Mouse (Mus musculus): ENCODE measurements around the gene Gsk3a.

The Gsk3a gene

DNA sequence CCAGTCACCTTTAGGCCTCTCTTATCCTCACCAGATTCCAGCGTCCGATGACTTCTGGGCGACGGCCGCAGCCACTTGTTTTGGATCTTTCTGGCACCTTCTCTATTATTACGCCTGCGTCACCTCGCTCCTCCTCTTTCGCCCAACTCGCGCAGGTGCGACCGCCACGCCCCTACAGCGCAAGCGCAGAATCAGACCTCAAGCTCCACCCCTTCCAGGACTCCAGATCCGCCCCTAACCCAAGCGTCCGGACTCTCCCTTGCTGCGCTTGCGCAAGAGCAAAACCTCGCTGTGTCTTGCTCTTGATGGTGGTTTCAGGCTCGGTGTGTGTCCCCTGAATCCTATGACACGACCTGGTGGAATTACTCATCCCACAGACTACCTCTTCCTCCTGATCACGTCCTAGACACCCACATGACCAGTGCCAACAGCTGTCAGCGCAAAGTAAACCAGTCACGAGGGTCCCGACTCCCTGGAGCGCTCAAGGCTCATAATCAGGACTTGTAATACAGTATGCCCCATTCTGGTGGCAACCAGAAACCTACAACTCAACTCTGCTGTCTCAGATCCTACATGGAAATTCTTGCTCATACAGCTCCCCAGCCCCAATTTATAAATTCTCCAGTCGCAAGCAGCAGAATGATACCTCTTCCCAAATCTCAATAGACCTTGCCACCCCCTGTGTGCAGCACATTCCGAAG is 17.7 kb downstream of the Gsk3a start:
- DNase-seq: peak; percentile 97

DNA sequence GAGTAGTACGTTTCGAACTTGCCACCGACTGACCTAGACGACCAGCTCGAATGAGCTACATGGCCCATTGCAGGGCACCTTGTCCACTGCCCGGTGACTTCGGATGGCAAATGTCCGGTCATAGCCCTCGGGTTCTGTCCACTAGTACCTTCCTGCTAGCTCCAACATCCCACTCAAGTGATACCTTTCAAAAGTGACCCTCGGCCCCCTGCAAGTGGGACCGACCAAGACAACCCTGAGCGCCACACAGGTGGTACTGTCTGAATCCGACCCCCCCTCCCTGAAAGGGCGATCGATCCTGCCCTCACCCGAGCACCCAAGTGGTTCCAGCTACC is 18.3 kb downstream of the Gsk3a start:
- no peak for DNase-seq

DNA sequence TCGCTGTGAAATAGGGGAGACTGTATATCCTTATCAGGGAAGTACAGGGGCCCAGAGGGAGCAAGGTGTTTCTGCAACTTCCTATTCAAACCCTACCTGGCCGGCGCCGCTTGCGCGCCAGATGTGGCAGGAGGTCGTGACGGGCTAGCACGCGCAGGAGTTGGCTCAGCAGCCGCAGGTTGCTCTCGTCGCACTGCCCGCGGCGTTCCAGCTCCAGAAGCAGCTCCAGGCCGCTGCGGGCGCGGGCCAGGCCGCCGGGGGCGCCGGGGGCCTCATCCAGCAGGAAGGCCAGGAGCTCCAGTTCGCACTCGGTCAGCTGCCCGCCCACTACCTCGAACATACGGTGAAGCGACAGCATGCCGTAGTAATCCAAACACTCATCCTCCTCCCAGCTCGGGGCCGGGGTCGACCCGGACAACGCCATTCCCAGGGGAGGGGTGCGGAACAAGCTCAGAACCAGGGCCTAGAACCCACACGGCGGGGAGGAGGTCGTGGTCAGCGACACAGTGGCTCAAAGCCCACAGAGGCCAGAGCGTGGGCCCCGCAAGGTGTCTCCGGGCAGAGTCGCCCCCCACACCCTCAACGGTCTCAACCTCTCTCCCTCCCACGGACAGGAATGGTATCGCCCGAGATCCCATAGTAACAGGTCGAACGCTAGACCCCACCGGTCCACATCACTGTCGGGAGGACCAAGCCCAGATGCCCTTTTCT is 18.8 kb downstream of the Gsk3a start:
- DNase-seq: peak; percentile 77

DNA sequence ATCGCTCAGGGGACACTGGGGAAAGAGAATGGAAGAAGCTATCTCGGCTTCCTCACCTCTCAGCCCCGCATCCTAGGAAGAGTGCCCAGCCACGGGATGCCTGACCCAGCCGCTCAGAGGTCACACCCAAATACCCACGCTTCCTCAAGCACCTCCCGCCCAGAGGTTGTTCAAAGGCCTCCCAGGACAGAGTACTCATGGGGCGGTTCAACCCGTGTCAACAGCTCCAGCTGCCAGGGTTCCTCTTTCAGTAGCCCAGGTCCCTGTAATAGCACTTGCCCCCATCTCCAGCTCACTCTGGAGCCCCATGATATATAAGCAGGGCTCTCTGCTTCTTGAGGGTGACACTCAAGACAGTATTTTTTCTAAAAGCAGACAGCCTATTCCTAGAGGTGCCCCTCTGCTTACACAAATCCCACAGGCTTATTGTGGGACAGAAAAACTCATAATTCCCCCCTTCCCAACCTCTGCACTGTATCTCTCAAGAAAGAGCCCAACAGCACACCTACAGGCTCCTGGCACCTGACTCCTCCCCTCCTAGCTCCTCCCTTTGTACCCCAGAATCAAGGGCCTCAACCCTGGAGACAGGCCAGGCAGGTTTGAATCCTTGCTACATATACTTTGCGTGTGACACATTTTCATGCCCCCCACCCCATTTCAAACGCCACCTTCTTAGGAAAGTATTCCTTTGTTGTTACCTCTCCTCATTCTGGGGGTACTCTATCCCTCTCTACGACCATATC is 19.8 kb downstream of the Gsk3a start:
- DNase-seq: no peak

DNA sequence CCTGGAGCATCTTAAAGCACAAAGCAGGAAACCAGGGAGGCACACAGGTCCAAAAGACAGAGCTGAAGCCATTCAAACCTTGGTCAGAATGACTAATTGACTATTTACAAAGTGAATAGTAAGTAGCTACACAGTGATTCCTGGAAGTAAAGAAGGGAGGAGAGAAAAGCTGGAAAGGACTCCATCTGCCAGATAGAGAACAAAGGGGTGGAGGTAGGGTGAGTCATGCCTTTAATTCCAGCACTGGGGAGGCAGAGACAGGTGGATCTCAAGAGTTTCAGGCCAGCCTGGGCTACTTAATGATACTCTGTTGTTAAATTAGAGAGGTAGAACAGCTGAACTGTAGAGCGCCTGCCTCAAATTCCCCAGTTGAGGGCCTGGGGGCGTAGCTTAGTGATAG is 23.5 kb downstream of the Gsk3a start:
- no peak for DNase-seq

DNA sequence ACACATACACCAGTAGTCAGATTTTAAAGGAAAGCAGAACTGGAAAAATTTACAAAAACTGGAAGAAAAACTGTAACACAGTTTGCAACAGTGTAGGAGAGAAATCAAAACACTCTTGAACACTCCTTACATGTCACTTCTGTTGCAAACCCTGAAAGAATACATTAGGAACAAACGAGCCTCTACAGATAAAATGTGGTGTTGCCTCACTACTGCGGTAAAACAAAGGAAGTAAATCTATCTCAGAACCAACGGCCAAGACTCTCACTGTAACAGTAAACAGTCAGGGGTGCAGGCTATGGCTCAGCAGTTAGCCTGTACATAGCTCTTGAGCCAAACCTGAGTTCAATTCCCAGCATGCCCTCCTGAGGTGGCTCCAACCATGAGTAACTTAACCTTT is 24.6 kb downstream of the Gsk3a start:
- DNase-seq: no peak

DNA sequence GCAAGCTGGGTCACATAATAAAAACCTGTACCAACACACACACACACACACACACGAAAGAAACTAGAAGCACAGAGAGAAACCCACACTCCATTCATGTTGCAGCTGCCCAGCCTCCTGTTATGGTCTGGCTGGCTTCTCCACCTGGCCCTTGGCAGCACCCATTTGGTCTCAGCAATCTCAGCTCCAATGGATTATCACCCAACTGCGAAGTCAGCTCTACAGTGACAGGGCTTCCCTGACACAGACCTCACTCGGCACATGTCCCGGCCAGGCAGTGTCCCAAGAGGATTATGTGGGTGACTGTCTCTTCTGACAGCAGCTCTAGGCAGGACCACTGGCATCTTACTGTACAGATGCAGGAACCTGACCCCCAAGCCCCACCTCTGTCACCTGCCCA is 27.2 kb downstream of the Gsk3a start:
- no peak for DNase-seq

DNA sequence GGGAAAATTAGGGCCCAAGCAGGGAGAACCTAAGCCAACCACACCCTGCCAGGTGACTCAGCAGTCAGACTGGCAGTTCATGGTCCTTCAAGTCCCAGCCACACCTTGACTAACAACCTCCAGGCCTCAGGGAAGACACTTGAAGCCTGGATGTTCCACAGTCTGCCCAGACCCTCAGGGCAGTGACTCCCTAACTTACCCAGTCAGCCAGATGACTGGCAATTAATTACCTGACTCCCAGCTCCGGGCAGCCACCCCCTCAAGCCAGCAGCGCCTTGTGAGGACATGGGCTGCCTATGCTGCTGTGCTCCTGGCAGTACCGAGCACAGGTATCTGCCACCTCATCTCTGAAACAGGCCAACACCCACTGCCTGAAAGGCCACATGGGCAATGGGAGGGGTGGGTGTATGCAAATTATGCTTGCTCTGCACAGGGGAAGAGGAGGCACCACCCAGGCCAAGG is 28.5 kb downstream of the Gsk3a start:
- no peak for DNase-seq

DNA sequence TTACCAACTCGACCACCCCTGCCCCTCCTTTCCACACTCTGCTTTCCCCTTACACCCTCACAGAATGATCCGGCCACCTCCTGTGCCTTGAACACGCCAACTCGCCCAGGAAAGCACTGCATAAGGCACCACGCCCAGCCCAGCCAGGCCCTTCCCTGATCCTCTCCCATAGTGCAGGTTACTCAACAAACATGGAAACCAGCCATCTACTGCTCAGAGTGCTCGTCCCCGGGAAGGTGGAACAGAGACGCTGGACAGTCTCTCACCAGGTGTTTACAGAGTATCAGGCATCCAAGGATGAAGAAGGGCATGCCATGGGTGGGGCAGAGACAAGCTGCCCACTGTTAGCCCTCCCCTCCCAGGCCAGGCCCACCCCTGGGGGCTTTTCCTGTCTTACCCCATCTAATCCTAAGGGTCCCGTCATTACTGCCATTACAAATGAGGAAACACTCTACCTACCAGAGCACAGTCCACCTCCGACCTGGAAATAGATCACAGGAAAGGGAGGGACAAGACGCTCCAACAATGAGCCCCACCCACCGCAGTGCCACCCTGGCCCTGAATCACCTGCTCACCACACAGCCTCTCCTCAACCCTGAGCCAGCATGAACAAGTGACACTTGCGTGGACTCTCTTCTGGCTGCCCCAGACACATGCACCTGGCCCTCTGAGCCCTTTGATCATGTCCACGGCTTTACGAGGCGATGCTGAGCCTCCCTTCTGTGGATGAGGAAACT is 31.4 kb downstream of the Gsk3a start:
- DNase-seq: no peak

DNA sequence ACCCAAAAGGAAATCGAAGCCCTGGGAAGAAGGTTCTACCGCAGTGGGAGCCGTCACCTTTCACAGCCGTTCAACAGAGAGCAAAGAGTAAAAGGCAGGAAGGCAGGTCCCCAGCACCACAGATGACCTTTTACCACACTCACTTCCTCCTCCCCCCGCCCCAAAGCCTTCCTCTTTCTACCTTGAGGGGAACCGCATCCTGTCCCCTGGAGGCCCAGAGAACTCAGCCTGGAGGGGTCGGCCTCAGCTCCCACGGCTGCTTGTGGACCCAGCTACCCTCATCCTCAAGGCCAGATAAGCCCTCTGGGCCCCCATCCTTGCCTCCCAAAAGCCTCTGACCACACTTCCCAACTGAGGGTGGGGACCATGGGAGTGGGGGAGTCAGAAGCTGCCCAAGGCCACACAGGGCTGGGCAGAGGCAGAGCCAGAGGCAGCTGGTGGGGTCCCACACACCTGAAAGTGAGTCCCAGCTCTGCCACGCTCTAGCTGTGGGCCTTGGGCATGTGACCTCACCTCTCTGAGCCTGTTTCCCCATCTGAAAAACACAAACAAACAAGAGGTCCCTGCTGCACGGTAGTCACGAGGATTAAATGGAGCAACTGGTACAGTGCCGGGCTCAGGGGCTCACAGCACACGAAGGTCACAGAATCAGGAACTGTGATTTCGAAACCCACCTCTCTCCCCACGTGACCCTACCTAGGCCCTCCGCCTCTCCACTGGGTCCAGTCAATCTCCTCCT is 32.1 kb downstream of the Gsk3a start:
- DNase-seq: peak; percentile 81

DNA sequence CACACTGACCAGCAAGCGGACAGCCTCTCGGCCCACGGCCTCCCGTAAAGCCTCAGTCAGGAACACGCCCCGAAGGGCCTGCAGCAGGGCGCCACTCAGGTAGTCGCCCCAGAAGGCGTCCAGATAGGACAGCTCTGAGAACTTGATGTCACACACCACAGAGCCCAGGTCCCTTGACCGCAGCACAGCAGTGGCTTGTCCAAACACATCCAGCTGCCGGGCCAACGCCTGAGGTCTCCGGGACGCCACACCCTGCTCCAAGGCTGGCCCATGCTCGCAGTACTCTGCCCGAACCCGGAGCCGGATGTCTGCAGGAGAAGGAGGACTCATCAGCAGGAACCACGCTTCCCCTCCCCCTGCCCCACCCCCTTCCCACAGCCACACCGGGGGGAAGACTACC is 34.0 kb downstream of the Gsk3a start:
- no peak for DNase-seq

DNA sequence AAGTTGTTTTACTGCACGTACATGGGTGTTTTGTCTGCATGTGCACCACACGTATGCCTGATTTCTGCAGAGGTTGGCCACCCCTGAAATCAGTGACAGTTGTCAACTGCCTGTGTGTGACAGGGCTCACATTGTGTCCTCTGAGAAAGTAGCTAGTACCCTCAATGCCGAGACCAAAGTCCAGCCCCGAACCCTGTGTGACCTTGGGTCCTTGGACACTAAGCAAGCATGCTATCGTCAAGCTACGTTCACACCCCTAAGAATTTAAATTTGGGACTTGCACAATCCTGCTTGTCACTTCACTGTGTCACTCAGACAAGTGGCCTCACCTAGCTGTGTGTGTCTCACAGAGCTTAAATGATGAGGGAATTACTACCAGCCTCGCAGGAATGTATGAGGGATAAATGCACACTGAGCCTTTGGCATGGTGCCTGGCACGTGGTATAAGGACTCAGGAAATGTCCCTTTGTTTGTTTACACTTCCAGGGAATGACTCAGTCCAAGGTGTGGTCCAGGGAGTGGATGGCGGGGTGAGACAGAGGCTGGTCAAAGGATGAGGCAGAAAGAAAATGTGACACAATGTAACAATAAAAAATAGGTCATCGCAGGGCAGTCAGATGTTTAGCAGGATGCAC is 40.1 kb downstream of the Gsk3a start:
- no peak for DNase-seq

DNA sequence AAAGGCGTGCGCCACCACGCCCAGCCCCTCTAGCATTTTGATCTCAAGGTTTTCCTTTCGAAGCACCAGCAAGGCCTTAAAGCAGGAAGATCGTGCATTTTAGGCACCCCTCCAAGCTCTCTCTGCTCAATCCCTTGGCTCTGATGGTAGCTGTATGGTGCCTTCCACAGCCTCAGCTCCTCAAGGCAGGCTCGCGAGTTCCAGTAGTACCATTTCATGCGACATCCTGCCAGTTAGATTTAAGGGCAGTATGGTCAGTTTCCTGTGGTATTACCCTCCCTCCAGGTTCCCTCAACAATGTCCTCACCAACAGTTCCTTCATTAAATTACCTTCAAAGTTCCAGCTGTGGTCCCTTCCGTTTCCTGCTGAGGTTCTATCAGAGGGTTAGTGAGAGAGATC is 41.5 kb downstream of the Gsk3a start:
- no peak for DNase-seq

DNA sequence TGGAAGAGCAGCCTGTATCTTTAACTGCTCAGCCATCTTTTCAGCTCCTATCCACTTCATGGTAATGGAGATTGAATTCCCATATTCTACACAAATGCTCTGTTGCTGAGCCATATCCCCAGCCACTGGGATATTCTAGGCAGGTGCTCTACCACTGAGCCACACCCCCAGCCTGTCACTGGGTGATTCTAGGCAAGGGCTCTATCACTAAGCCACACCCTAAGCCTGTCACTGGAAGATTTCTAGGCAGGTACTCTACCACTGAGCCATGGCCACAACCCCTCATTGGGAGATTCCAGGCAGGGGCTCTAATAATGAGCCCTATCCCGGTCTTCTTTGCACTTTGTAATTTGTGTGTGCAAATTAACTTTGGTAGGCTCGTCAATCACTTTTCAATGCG is 42.5 kb downstream of the Gsk3a start:
- no peak for DNase-seq

DNA sequence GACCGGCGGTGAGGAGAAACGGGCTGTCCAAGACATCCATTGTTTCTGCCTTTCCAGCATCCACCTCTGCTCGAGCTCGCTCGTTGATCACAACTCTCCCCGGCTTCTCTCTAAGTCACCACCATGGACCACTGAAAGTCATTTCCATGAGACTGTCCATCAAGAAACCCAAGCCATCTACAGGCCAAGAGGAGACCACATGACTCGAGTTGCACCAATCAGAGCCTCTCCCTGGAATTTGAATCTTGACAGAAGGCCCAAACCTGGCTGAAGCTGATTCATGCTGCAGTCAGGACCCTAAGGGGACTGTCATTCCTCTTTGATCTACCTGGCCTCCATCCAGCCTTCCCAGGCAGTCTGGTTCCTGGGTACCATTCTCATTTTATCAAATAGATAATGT is 45.5 kb downstream of the Gsk3a start:
- no peak for DNase-seq

DNA sequence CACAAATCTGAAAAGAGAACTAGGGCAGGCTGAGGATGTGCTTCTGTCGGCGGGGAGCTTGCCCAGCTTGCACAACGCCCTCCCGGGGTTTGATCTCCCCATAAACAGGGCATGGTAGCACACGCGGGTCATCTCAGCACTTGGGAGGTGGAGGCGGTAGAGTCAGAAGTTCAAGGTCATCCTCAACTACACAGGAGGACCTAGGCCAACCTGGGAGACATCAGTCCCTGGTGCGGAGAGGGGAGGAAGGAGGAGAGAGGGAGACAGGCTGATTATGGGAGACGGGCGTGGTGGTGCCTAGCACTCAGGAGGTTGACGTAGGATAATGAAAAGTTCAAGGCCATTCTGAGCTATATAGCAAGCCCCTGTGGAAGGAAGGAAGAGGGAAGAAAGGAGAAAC is 46.8 kb downstream of the Gsk3a start:
- DNase-seq: no peak

DNA sequence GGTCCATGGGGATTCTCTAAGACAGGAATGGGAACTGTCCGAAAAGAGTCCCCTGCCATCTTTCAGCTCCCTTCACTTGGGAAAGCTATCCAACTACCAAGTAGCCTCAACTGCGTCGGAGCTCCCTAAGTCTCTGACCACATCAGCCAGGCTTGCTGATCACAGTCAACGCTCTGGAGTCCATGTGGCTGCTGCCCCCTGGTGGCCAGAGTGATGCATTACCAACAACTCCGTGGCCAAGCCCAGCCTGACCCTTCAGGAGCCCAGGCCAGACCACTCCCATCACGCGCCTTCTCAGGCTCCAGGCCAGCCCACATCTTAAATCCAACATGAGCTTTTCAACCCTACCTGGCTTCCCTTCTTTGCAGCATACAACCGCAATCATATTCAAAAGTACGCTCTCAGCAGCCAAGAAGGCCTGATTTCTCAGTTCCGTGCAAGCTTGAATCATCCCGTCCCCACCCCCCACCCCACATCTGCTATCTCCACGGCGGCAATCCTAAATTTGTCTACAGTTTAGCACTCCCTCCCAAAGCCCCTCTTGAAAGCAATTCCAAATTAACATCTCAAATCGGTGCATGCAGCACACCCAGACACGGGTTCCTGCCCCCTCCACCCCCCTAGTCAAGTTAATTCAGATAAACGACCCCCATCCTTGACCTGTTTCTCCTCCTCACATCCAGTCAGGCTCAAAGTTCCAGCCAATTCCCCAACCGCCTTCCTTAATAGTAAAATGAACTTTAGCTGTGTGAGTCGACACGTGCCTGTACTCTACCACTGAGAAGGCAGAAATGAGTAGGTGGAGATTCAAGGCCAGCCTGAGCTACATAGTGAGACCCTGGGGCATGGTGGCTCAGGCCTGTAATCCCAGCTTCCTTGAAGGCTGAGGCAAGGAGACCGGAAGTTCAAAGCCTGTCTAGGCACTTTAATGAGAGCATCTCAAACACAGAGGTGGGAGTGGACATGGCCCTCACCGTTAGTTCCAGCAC is 49.7 kb downstream of the Gsk3a start:
- peak; percentile 77 for DNase-seq

DNA sequence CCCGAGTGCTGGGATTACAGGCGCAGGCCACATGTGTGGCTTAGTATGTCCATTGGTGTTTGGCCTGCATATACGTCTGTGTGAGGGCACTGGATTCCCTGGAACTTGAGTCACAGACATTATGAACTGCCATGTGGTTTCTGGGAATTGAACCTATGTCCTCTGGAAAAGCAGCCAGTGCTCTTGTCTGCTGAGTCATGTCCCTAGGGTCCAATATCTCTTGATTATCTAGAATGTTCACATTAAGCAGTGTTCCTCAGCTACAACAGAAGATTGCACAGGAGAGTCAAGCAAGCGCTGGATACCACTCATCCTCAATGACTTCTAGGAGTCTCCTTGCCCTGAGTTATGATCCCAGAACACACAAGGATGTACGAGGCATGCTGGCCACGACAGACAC is 53.6 kb downstream of the Gsk3a start:
- DNase-seq: no peak

DNA sequence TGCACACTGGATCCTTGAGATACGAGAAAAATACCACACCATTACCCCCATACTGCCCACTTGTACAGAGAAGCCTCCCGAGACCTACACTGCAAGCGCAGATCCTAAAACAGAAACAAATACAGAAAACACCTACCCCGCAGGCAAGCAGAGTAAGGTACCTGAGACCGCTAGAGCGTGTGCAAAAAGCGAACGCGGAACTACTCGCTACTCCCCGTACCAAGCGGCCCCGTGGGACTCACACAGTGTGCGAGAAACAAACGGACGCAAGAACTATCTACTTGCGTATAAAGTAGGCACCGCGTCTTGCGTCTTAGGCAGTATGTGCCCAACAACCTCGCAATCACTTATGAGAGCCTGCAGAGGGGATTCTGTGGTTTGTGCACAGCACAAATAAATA is 55.8 kb downstream of the Gsk3a start:
- DNase-seq: no peak

DNA sequence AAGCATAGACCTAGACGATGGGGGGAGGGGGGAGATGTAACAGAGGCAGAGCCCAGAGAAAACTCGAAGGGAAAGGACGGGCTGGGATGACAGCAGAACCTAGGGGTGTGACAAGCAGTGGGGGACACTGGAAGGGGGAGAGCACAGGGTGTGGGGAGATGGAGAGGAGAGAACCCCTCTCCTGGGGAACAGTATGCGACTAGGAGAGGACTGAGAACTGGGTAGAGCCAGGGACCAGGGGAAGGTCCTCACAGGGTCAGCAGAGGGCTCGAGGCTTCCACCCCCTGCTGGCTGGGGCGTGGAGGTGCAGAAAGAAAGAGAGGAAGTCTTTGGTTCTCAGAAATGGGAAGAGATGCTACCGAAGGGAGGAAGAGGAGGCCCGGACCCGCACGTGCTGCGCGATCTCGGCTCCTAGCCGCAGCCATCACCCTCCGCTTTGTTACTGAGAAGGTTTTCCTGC is 56.3 kb downstream of the Gsk3a start:
- DNase-seq: peak; percentile 61

DNA sequence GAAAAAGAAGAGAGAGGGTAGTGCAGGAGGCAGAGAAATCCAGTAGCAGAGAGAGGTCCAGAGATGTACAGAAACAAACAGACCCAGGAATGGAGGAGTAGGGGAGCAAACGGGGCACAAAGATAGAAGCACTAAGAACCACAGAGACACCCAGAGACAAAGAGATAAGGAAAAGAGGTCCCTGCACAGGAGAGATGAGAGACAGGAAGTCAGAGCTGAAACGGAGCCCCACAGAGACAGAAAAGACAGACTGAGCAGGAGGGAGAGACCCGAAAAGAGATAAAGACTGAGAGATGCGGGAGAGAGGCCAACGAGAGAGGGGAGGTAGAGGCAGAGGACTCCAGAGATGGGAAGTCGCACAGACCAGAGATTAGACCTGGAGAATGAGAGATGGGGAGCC is 57.1 kb downstream of the Gsk3a start:
- DNase-seq: no peak
